Mouse (Mus musculus) frontal cortex, postnatal 36 days (tissue): Measurements from ENCODE around the gene Gm14308.
"Not testable (repeated sequence)": the region's sequence is repeated elsewhere in the genome, so short reads cannot be mapped to it uniquely, and the experiment has no call there.

ENCODE experiments used
- DNase-seq, 2 experiments: peaks; one replicate each; pipeline ENCODE4 v3.0.0; 2022; ENCODE audit warnings: low spot score in 2 of 2

The Gm14308 gene

GRCm38 (mm10) chr2:176636244-176636643, at the start of gene Gm14308:
Gene Gm14308, minus strand, starts transcription at chr2:176636344.
- DNase-seq = not testable (repeated sequence)

DNA sequence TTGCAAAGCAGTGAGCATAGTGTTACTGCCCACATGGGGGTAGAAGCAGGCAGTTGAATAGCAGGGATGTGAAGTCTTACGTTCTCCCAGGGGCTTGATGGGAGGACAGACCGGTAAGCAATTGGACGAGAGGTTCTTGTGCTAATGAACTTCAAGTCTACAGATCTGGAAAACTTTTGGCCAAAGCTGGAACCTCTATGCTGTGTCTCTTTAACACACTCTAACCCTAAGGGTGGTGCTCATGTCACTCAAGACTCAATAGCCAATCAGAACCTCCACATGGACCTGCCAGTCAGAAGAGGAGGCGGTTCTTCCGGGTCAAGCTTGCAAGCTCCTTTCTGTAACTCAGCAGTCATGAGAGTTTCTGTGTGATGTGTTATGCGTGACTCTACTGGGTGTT, 34.1 kb upstream of the Gm14308 start, which contains the start of gene Zfp973:
Gene Zfp973 (plus strand): TSS at position 301 of the 400 bp plus-strand sequence.
- DNase-seq = not testable (repeated sequence)
